Mouse (Mus musculus): ENCODE data around the gene Camta1.

DNA sequence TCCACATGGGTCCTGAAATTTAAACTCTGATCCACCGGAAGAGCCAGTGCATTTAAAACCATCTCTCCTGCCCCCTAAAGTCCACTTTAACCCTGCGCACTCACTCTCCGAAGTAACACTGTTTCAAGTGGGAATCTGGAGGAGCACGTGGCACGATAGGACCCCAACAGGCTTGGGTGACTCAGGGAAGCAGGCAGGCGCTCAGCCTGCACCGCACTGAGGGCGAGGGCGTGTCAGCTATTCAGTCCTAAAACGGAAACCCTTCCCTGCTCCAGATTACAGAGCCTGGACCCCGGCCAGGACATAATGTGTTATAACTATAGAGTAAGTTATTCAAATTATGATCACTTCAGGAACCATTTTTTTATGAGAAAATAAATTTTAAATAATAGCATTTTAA, 42.4 kb upstream of the Camta1 start:
- no peak for TF ChIP-seq CTCF (IDR thresholded peaks at IDR 0.05; ENCODE audit: low read depth)
- no peak for TF ChIP-seq EP300 (optimal IDR thresholded peaks at IDR 0.05)

Data from stomach, postnatal 0 days (tissue).